Mouse (Mus musculus) Patski (cell line): Measurements from ENCODE around the gene Slc5a6. TPM values are rescaled to one million over a fixed set of nuclear protein-coding genes. Genes with fewer than 3 reads are reported as not detected.
"Not testable (repeated sequence)": the region's sequence is repeated elsewhere in the genome, so short reads cannot be mapped to it uniquely, and the experiment has no call there.

ENCODE experiments used
- ATAC-seq: fragments of 100-300 bp; one replicate; pipeline ENCODE4 v1.8.0; 2021
- CTCF ChIA-PET: fragments of 350-600 bp; sonication (Branson Sonifier 250); formaldehyde crosslinking; loops from one replicate; lab custom pipeline; 2022; ENCODE audit warnings: inconsistent platforms; lab: Charles Lee
- POLR2A ChIA-PET: fragments of 350-600 bp; sonication (Branson Sonifier 250); formaldehyde crosslinking; loops from one replicate; lab custom pipeline; 2022; ENCODE audit warnings: antibody characterized with exemption, inconsistent platforms; lab: Charles Lee
- DNase-seq: peaks from one replicate; pipeline ENCODE4 v3.0.0-alpha.2; 2011; ENCODE audit warnings: low read depth, low spot score
- H3K27me3 ChIP-seq: fragments of 371-371 bp; one replicate; pipeline ENCODE4 v1.5.1; 2021
- CTCF ChIP-seq: fragments of 100-300 bp; IDR thresholded peaks from one replicate; pipeline ENCODE4 v1.5.1; 2021
- in situ Hi-C: fragments of 300-500 bp; cut with MboI; formaldehyde crosslinking; loops from 3 replicates; pipeline ENCODE4 v1.11.1; 2018; ENCODE audit warnings: low pct_unique_long_range_greater_than_20kb, mixed read lengths
- polyA plus RNA-seq: library from polyadenylated mRNA; unstranded; gene quantifications from one replicate; pipeline ENCODE4 v1.2.3, GENCODE M21; 2021

The Slc5a6 gene
- polyA plus RNA-seq, 1 experiment from 2014 or later, result 13.2 TPM

DNA sequence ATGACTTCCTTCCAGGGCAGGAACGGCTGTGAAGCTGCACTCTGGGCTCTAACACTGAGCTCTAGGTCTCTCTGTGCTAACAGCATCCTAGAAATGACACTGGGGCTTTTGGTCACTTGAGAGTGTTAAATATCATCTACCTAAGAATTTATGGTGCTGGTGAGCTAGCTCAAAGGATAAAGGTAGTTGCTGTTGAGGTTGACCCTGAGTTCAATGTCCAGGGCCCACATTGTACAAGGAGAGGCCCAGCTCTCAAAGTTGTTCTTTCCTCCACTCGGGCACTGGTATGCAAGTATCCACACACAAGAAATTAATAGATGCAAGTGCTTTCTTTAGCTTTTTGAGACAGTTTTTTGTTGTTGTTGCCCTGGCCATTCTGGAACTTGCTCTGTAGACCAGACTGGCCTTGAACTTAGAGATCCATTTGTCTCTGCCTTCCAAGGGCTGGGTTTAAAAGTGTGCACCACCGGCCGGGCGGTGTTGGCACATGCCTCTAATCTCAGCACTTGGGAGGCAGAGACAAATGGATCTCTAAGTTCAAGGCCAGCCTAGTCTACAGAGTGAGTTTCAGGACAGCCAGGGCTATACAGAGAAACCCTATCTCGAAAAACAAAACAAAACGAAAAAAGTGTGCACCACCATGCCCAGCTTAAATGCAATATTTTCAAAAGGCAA lies 10.4 kb downstream of the Slc5a6 start:
- no peak for TF ChIP-seq CTCF
- ChIA-PET POLR2A (no interaction called here), CTCF (interaction anchor here (1.3 to 1.8 kb wide), 2 partner anchors 9 to 10 kb away, joined by 5 to 9 read pairs; partner anchors contain the start of genes Atraid and Slc5a6)
- ATAC-seq (no peak), DNase-seq (no peak)
- in situ Hi-C loops, result no loop called here
- no peaks in the 10 kb centered on the region for H3K27me3 ChIP-seq

- DNase-seq, ATAC-seq, CTCF ChIA-PET, in situ Hi-C loops, POLR2A ChIA-PET, H3K27me3 ChIP-seq: not testable (repeated sequence)
These were observed 12.2 kb downstream of the Slc5a6 start for GRCm38 (mm10) chr5:31036556-31036955.

- in situ Hi-C loops, result no loop called here
- POLR2A ChIA-PET, result no interaction called here
- CTCF ChIA-PET, result interaction anchor here (1.9 kb wide), 1 partner anchor 14 kb away, joined by 5 read pairs; the partner anchor contains the start of genes Atraid and Slc5a6
- DNase-seq, result no peak
- ATAC-seq, result no peak
- H3K27me3 ChIP-seq, result no peaks in the 10 kb centered on the region
- TF ChIP-seq CTCF, result no peak
These were observed 14.1 kb downstream of the Slc5a6 start for GRCm38 (mm10) chr5:31034669-31035068.

DNA sequence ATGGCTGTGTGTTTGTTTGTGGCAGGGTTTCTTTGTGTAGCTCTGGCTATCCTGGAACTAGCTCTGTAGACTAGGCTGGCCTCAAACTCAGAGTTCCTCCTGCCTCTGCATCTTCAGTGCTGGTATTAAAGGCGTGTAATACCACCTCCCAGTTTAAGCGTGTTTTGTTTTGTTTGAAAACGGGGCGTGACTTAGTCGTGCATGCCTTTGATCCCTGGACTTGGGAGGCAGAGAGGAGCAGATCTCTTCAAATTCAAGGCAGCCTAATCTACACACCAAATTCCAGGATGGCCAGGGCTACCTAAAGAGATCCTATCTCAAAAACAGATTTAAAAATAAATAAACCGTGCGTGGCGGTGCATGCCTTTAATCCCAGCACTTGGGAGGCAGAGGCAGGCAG lies 17.2 kb downstream of the Slc5a6 start:
- ChIA-PET POLR2A (no interaction called here), CTCF (interaction anchor here (0.8 kb wide), 1 partner anchor 13 kb away, joined by 3 read pairs; no protein-coding TSS in a partner anchor)
- ATAC-seq (no peak), DNase-seq (no peak)
- no peak for TF ChIP-seq CTCF
- no peaks in the 10 kb centered on the region for H3K27me3 ChIP-seq
- in situ Hi-C loops, result no loop called here

DNA sequence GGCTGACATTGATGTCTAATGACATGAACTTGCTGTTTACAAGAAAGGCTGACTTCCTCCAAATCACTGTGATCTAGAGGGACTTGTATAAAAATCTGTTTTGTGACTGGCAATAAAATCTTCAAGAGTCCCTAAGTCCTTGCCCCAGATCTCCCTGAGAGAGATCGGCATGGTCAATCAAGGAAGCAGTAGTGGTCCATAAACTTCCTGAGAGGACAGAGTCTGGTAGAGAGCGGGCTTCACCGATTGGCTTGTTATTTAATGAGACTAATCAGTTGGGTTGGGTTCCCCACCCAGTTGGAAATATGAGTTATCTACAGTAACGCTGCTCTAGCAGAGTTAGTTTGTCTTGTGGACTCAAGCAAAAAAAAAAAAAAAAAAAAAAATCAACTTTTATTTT lies 17.8 kb downstream of the Slc5a6 start:
- no peaks in the 10 kb centered on the region for H3K27me3 ChIP-seq
- ChIA-PET CTCF (no interaction called here), POLR2A (no interaction called here)
- DNase-seq, result no peak
- in situ Hi-C loops, result no loop called here
- no peak for TF ChIP-seq CTCF
- no peak for ATAC-seq

GRCm38 (mm10) chr5:31024641-31025040 lies 24.1 kb downstream of the Slc5a6 start:
- no peak for ATAC-seq
- POLR2A ChIA-PET, result no interaction called here

DNA sequence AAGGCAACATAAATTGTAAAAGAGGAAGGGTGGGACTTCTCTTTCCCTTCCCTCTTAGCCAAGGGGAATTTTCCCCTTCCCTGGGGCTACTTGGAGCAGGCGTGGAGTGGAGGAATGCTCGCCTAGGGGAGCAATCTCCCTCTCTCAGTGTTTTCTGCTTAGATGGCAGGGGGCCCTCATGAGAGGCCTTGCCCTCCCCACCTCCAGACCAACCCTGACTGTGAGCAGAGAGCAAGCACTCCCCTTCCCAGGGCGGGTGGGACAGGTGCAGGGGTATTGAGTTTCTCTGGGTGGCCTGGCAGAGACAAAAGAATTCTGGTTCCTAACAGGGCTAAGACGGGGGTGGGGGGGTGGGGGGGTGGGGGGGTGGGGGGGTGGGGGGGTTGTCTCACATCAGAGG lies 25.5 kb downstream of the Slc5a6 start:
- ChIA-PET CTCF (no interaction called here), POLR2A (no interaction called here)
- DNase-seq (no peak), ATAC-seq (no peak)
- TF ChIP-seq CTCF, result no peak
- H3K27me3 ChIP-seq, result no peaks in the 10 kb centered on the region
- in situ Hi-C loops, result no loop called here

More at GRCm38 (mm10) chr5:31024641-31025040, 24.1 kb downstream of the Slc5a6 start:
- in situ Hi-C loops, result no loop called here
- no peak for TF ChIP-seq CTCF
- no peaks in the 10 kb centered on the region for H3K27me3 ChIP-seq
- no peak for DNase-seq
- CTCF ChIA-PET, result no interaction called here

GRCm38 (mm10) chr5:31022690-31023089 lies 26.0 kb downstream of the Slc5a6 start:
- TF ChIP-seq CTCF, result no peak
- ATAC-seq, result no peak
- in situ Hi-C loops, result no loop called here
- ChIA-PET POLR2A (no interaction called here), CTCF (no interaction called here)
- DNase-seq, result no peak
- no peaks in the 10 kb centered on the region for H3K27me3 ChIP-seq

DNA sequence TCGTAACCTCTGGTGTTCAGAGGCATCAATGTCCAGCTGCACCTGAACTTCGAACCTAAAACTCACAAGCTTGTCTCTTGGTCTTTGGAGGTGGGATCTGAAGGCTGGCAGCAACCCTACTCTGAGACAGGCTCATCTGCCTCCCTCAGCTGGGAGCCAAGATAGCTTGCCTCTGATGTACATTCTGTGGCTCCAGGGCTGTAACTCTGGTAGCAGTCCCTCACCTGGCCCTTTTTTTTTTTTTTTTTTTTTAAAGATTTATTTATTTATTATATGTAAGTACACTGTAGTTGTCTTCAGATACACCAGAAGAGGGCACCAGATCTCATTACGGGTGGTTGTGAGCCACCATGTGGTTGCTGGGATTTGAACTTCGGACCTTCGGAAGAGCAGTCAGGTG lies 26.9 kb downstream of the Slc5a6 start:
- in situ Hi-C loops, ATAC-seq, DNase-seq, H3K27me3 ChIP-seq, POLR2A ChIA-PET: not testable (repeated sequence)
- CTCF ChIA-PET, result interaction anchor here (1.6 kb wide), 1 partner anchor 17 kb away, joined by 4 read pairs; no protein-coding TSS in a partner anchor
- peak; percentile 10 for TF ChIP-seq CTCF

- ChIA-PET POLR2A (no interaction called here), CTCF (interaction anchor here (1.3 to 2.2 kb wide), 2 partner anchors 11 to 28 kb away, joined by 3 to 16 read pairs; no protein-coding TSS in a partner anchor)
- ATAC-seq (no peak), DNase-seq (no peak)
- H3K27me3 ChIP-seq, result no peaks in the 10 kb centered on the region
- in situ Hi-C loops, result no loop called here
- TF ChIP-seq CTCF, result no peak
These were observed 32.8 kb downstream of the Slc5a6 start for GRCm38 (mm10) chr5:31015913-31016312.

GRCm38 (mm10) chr5:31012737-31013136 lies 36.0 kb downstream of the Slc5a6 start:
- CTCF ChIA-PET, result interaction anchor here (1.0 to 1.3 kb wide), 2 partner anchors 9 to 37 kb away, joined by 3 to 4 read pairs; no protein-coding TSS in a partner anchor
- TF ChIP-seq CTCF, result no peak

More at GRCm38 (mm10) chr5:31012737-31013136, 36.0 kb downstream of the Slc5a6 start:
- POLR2A ChIA-PET, result no interaction called here
- in situ Hi-C loops, result no loop called here
- DNase-seq (no peak), ATAC-seq (no peak)
- no peaks in the 10 kb centered on the region for H3K27me3 ChIP-seq
